Mouse (Mus musculus) layer of hippocampus, adult 9-11 months (tissue): ENCODE data around the gene Rasa3.
A peak's percentile ranks its signal among the peaks of the same experiment; 100 is the strongest.

ENCODE experiments used
- DNase-seq: peaks from one replicate; pipeline ENCODE4 v3.0.0; 2022

The Rasa3 gene

GRCm38 (mm10) chr8:13684131-13684530 lies 6.7 kb upstream of the Rasa3 start:
- no peak for DNase-seq

DNA sequence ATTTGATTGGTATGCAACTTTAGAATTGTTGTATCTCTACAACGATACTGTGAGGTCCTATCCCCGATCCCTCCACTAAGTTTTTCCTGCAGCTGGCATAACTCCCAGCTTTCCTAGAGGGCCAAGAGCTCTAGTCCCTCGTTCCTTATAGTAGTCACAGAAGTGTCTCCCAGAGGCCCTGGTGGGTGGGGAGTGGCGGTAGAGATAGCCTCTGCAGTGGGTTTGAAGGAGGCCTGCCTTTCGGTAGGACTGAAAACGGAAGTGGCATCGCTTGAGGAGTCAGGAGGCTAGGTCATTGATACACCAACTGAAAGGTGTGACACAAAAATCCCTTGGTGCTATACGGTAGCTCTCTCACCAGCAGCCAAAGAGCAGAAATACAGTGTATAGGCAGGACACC lies 779 bp upstream of the Rasa3 start:
- no peak for DNase-seq

DNA sequence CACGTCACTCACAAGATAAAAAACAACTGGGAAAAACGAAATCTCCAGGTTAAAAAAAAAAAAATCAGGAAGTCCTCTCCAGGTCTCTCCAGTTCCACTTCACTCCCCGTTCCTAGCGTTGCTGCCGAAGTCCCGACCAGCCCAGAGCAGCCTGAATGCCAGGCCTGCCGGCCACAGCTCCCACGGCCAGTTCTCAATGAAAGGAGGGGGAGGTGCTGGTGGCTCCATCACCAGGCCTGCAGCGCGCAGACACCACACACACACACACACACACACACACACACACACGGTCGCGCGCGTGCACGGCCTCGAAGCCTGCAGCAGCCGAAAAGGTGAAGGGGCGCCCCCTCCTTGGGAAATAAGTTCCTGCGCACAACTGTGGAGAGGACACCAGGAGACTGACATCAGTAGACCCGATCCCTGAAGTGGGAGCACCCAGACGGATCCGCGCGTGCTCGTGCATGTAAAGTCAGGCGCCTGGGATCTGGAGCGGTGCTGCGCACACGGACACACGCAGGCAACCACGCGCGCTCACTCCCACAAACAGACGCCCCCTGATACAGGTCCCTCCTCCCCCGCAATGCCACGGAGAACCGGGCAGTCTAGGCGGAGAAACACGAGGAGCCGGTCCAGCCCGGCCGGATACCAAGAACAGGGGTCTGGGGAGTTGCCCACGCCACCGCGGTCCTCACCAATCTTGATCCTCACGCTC lies 546 bp downstream of the Rasa3 start:
- peak; percentile 79 for DNase-seq

GRCm38 (mm10) chr8:13676302-13676700 lies 1.1 kb downstream of the Rasa3 start:
- peak; percentile 71 for DNase-seq

GRCm38 (mm10) chr8:13675524-13675923 lies 1.9 kb downstream of the Rasa3 start:
- DNase-seq, result no peak

GRCm38 (mm10) chr8:13675121-13675520 lies 2.3 kb downstream of the Rasa3 start:
- DNase-seq, result no peak

DNA sequence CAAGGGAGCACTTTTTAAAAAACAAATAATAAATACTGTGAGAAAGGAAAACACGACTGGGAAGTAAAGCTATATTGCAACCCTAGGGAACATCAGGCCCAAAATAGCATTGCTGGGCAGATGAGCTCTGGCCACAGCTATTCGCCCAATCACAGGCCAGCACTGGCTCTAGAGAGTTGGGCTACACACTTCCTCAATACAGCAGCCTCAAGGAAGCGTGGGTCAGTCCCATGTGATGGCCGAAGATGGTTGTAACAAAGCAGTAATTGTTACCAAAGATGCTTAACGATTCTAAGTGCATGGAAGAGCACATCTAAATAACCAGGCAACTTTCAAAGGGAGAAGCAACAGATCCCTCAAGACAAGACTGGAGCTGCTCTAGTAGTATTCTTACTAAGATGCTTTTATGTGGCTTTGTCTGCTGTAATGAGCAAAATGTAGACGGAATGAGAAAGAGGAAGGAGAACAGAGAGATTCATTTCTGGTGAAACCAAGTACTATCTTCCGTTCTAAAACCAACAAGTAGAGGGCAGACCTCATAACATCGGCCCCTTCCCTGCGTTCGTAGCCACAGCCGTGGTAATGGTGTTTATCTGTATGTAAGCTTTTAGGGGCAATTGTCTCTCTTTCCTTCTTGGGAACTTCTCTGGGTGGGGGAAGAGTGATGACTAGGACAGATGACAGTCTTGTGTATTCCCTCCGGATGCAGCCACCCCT lies 3.0 kb downstream of the Rasa3 start:
- DNase-seq, result peak; percentile 80

- DNase-seq, result peak; percentile 47
Measured at GRCm38 (mm10) chr8:13673215-13673614, 4.2 kb downstream of the Rasa3 start.

DNA sequence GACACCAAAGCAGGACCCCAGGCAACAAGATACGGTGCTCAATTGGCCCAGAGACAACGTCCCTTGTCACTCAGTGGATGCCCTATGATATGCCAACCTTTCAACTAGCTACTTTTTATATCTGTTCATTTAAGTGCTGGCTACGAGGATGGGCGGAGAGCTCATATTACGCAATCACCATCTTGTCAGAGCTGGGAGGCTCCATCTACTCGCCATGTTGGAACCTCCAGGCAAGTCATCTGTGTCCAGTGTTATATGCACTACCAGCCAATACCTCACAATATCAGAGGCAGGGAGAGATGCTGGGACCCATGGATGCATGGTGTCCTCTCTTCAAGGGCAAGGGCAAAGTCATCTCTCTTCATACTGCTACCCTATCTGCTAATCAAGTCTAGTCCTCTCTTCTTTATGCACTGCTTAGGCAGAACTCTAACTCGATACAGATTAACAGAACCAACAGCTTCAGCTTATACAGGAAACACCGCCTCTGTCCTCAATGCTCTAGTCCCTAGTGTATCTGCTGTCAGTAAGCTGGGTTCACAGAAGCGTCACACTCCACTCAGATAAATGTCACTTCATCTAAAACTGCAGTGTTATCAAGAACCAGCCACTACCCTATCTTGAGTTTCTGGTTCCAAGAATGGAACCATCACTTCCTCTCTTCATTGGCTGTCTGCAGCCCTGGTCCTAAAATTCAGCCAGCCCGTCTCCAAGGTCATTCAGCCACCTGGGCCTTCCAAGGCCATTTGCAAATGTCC lies 6.0 kb downstream of the Rasa3 start:
- DNase-seq, result no peak

GRCm38 (mm10) chr8:13670011-13670471 lies 7.4 kb downstream of the Rasa3 start:
- no peak for DNase-seq

- DNase-seq, result no peak
Measured at GRCm38 (mm10) chr8:13668367-13668766, 9.0 kb downstream of the Rasa3 start.

GRCm38 (mm10) chr8:13667917-13668316 lies 9.5 kb downstream of the Rasa3 start:
- no peak for DNase-seq

DNA sequence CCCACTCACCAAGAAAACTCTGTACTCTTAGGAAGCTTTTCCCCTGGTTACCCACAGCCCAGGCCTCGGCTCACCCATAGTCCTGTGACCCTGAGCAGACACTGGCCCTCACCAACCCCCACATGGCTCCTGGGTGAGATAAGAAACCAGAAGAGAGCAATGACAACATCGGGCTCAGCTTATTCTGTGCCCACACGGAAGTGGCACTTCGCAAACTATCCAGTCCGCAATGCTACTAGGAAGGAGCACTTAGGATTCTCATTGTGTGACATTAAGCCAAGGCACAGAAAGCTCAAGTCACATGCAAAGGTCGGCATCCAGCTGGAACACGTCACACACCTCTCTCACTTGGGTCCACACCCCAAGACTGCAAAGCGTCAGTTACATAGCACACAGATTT lies 11.5 kb downstream of the Rasa3 start:
- DNase-seq, result no peak

DNA sequence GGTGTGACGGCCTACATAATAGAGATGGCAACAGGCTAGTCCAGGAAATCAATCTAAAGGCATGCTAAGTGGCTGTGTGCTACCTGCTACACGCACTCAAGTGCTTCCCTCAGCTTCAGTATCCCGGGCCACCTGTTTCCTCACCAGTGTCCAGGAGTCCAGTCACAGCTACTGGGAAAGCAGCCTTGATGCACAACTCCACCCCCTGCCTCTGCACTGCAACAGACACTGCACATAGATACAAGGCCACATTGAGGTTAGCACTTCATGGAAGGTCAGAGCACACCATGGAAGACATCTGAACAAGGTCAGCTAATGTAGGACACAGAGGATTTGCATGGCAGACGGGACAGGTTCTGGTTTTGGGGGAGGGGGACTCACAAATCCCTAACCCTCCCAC lies 11.9 kb downstream of the Rasa3 start:
- DNase-seq, result no peak

DNA sequence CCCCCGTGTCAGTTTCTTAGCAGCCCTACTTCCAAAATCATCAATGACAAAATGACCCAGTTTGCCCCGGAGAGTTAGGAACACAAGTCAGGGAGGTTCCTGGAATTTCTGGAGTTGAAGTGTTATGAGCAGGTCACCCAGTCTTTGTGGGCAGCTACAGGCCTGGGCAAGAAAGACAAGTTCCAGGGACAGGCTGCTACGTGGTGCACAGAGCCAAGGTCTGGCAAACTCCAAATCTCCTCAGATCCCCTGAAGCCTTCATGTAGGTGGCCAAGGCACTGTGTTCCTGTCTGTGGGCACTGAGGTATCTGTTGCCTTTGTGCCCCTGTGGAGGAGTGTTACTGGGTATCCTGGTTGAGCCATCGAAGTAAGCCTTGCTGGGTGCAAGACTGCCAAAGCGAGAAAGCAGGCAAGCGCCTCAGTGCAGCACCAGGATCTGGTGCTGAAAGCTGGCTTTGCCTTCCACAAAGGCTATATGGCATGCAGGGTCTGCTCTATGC lies 12.6 kb downstream of the Rasa3 start:
- no peak for DNase-seq

DNA sequence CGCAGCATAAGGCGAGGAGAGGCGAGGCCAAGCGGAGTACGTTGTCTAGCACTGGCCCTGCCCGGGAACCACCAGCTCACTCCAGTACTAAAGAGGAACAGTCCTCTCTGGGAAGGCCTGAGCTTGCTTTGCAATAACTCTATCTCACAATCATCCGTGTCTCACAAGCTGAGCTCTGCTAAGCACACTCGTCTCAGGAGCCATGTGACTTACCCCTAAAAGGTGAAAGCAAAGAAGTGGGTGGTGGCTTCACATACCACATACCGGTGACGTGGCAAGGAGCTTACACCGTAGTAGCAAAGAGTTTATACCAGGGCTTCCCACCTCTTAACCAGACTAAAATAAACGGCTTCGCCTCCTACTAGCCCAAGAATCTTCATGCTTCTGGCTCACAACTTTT lies 17.1 kb downstream of the Rasa3 start:
- no peak for DNase-seq

DNA sequence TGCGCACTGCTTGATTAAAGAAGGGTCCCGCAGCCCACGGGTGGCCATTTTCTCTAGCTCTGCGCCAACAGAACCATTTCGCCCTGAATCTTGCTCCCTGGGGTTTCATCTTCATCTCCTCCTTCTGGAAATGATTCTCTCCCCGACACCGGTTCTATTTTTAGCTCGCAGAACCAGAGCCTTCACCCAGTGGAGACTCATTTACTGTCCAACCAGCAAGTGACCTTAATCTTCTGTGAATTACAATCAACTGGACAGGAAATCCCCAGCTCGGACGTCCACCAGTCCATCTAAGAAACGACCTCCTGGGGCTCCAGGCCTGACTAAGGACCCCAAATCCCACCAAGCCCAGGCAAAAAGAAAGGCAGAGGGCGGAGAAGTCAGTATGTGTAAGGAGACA lies 19.9 kb downstream of the Rasa3 start:
- no peak for DNase-seq

DNA sequence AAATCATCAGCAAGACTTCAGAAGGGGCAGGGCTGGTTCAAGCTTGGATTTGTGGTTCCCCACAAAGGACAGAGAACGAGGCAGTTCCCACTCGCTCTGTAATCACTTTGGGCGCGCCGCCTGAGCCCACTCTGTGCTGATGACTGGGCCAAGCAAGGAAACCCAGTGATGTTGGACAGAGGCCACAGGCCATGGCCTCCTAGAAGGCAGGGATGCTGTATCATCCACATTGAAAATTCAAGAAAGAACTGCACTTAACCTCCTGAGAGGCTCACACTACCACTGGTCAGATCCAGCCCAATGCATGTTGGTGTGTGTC lies 22.4 kb downstream of the Rasa3 start:
- DNase-seq, result no peak

DNA sequence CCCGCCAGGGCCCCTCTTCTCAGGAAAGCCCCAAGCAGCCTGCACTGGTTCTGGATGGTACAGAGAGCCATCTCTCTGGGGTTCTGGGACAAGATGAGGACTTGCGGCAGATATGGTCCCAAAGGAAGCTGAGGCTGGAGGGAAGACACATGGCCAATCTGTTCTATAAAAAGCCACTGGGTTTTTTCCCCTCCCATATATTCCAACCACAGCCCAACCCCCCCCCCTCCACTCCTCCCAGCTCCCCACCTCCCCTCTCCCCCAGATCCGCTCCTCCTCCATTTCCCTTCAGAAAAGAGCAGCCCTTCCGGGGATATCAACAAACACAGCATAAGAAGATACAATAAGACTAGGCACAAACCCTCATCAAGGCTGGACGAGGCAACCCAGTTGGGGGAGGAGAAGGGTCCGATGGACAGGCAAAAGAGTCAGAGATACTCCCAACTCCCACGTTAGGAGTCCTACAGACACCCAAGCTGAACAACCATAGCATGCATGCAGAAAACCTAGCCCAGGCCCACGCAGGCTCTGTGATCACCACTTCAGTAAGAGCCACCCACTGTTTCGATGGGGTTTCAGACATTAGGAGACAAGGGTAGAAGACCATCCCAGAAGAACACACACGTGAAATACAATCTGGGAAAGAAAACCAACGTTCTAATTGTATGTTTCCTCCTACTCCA lies 22.9 kb downstream of the Rasa3 start:
- DNase-seq, result no peak

GRCm38 (mm10) chr8:13650541-13651191 lies 26.7 kb downstream of the Rasa3 start:
- DNase-seq, result no peak

GRCm38 (mm10) chr8:13649154-13649515 lies 28.3 kb downstream of the Rasa3 start:
- no peak for DNase-seq

GRCm38 (mm10) chr8:13648377-13649153 lies 28.8 kb downstream of the Rasa3 start:
- DNase-seq, result peak; percentile 75
